Mouse (Mus musculus): ENCODE results near the gene Ccdc81. TPM values are rescaled to one million over a fixed set of nuclear protein-coding genes. Genes with fewer than 3 reads are reported as not detected.

Ccdc81 gene
- polyA plus RNA-seq, 1 experiment = not detected

- peaks cover 2% of the 10 kb centered on the region; the same call in 1 of the 2 replicates for H3K4me1 ChIP-seq (ENCODE audit: control insufficient read depth, insufficient read depth, low read length)
- TF ChIP-seq CTCF (IDR thresholded peaks at IDR 0.05; ENCODE audit: borderline replicate concordance, insufficient read depth, low read length) (no peak), POLR2A (IDR thresholded peaks at IDR 0.05; ENCODE audit: low read depth, low read length) (no peak)
- H3K4me3 ChIP-seq (ENCODE audit: insufficient read depth, low read length) = no peak overlapping the region
- H3K27ac ChIP-seq (ENCODE audit: insufficient read depth, low read length) = no peak overlapping the region
Measured at GRCm38 (mm10) chr7:89913432-89914158, 10.2 kb upstream of the Ccdc81 start.

GRCm38 (mm10) chr7:89912356-89912755 is 8.9 kb upstream of the Ccdc81 start:
- TF ChIP-seq CTCF (IDR thresholded peaks at IDR 0.05; ENCODE audit: borderline replicate concordance, insufficient read depth, low read length) (no peak), POLR2A (IDR thresholded peaks at IDR 0.05; ENCODE audit: low read depth, low read length) (no peak)
- H3K4me1 ChIP-seq (ENCODE audit: control insufficient read depth, insufficient read depth, low read length) = peaks cover 2% of the 10 kb centered on the region; the same call in 1 of the 2 replicates
- no peak overlapping the region for H3K27ac ChIP-seq (ENCODE audit: insufficient read depth, low read length)
- H3K4me3 ChIP-seq (ENCODE audit: insufficient read depth, low read length) = no peak overlapping the region

- TF ChIP-seq POLR2A (IDR thresholded peaks at IDR 0.05; ENCODE audit: low read depth, low read length) = no peak
- TF ChIP-seq CTCF (IDR thresholded peaks at IDR 0.05; ENCODE audit: borderline replicate concordance, insufficient read depth, low read length) = no peak
- H3K4me3 ChIP-seq (ENCODE audit: insufficient read depth, low read length) = no peak overlapping the region
Measured at GRCm38 (mm10) chr7:89909711-89910110, 6.3 kb upstream of the Ccdc81 start.

GRCm38 (mm10) chr7:89908899-89909621 is 5.6 kb upstream of the Ccdc81 start:
- Histone ChIP-seq H3K4me3 (ENCODE audit: insufficient read depth, low read length) (no peak overlapping the region), H3K4me1 (ENCODE audit: control insufficient read depth, insufficient read depth, low read length) (no peaks in the 10 kb centered on the region), H3K27ac (ENCODE audit: insufficient read depth, low read length) (no peak overlapping the region)
- TF ChIP-seq CTCF (IDR thresholded peaks at IDR 0.05; ENCODE audit: borderline replicate concordance, insufficient read depth, low read length) (no peak), POLR2A (IDR thresholded peaks at IDR 0.05; ENCODE audit: low read depth, low read length) (no peak)

More at GRCm38 (mm10) chr7:89909711-89910110, 6.3 kb upstream of the Ccdc81 start:
- no peak overlapping the region for H3K27ac ChIP-seq (ENCODE audit: insufficient read depth, low read length)
- H3K4me1 ChIP-seq (ENCODE audit: control insufficient read depth, insufficient read depth, low read length) = no peaks in the 10 kb centered on the region

GRCm38 (mm10) chr7:89908421-89908820 is 5.0 kb upstream of the Ccdc81 start:
- Histone ChIP-seq H3K27ac (ENCODE audit: insufficient read depth, low read length) (no peak overlapping the region), H3K4me3 (ENCODE audit: insufficient read depth, low read length) (no peak overlapping the region), H3K4me1 (ENCODE audit: control insufficient read depth, insufficient read depth, low read length) (no peaks in the 10 kb centered on the region)
- no peak for TF ChIP-seq POLR2A (IDR thresholded peaks at IDR 0.05; ENCODE audit: low read depth, low read length)
- TF ChIP-seq CTCF (IDR thresholded peaks at IDR 0.05; ENCODE audit: borderline replicate concordance, insufficient read depth, low read length) = no peak

GRCm38 (mm10) chr7:89907950-89908349 is 4.5 kb upstream of the Ccdc81 start:
- H3K4me1 ChIP-seq (ENCODE audit: control insufficient read depth, insufficient read depth, low read length) = no peaks in the 10 kb centered on the region
- TF ChIP-seq CTCF (IDR thresholded peaks at IDR 0.05; ENCODE audit: borderline replicate concordance, insufficient read depth, low read length) (peak; percentile 21; the same call in 1 of the 2 replicates), POLR2A (IDR thresholded peaks at IDR 0.05; ENCODE audit: low read depth, low read length) (no peak)
- no peak overlapping the region for H3K4me3 ChIP-seq (ENCODE audit: insufficient read depth, low read length)
- H3K27ac ChIP-seq (ENCODE audit: insufficient read depth, low read length) = no peak overlapping the region

- Histone ChIP-seq H3K27ac (ENCODE audit: insufficient read depth, low read length) (no peak overlapping the region), H3K4me1 (ENCODE audit: control insufficient read depth, insufficient read depth, low read length) (peaks cover 5% of the 10 kb centered on the region; the same call in 1 of the 2 replicates), H3K4me3 (ENCODE audit: insufficient read depth, low read length) (no peak overlapping the region)
- no peak for TF ChIP-seq POLR2A (IDR thresholded peaks at IDR 0.05; ENCODE audit: low read depth, low read length)
- no peak for TF ChIP-seq CTCF (IDR thresholded peaks at IDR 0.05; ENCODE audit: borderline replicate concordance, insufficient read depth, low read length)
Measured at GRCm38 (mm10) chr7:89903007-89903406, 422 bp downstream of the Ccdc81 start.

- no peak for TF ChIP-seq CTCF (IDR thresholded peaks at IDR 0.05; ENCODE audit: borderline replicate concordance, insufficient read depth, low read length)
- no peak for TF ChIP-seq POLR2A (IDR thresholded peaks at IDR 0.05; ENCODE audit: low read depth, low read length)
- H3K27ac ChIP-seq (ENCODE audit: insufficient read depth, low read length) = no peak overlapping the region
Measured at GRCm38 (mm10) chr7:89891856-89892255, 11.6 kb downstream of the Ccdc81 start.

GRCm38 (mm10) chr7:89891412-89891811 is 12.0 kb downstream of the Ccdc81 start:
- Histone ChIP-seq H3K4me3 (ENCODE audit: insufficient read depth, low read length) (no peak overlapping the region), H3K4me1 (ENCODE audit: control insufficient read depth, insufficient read depth, low read length) (no peaks in the 10 kb centered on the region), H3K27ac (ENCODE audit: insufficient read depth, low read length) (no peak overlapping the region)
- TF ChIP-seq POLR2A (IDR thresholded peaks at IDR 0.05; ENCODE audit: low read depth, low read length) (no peak), CTCF (IDR thresholded peaks at IDR 0.05; ENCODE audit: borderline replicate concordance, insufficient read depth, low read length) (no peak)

More at GRCm38 (mm10) chr7:89891856-89892255, 11.6 kb downstream of the Ccdc81 start:
- Histone ChIP-seq H3K4me1 (ENCODE audit: control insufficient read depth, insufficient read depth, low read length) (no peaks in the 10 kb centered on the region), H3K4me3 (ENCODE audit: insufficient read depth, low read length) (no peak overlapping the region)

- TF ChIP-seq POLR2A (IDR thresholded peaks at IDR 0.05; ENCODE audit: low read depth, low read length) = no peak
- no peak for TF ChIP-seq CTCF (IDR thresholded peaks at IDR 0.05; ENCODE audit: borderline replicate concordance, insufficient read depth, low read length)
- Histone ChIP-seq H3K4me1 (ENCODE audit: control insufficient read depth, insufficient read depth, low read length) (peaks cover 3% of the 10 kb centered on the region), H3K4me3 (ENCODE audit: insufficient read depth, low read length) (no peak overlapping the region), H3K27ac (ENCODE audit: insufficient read depth, low read length) (peak overlapping the region; percentile 84)
Measured at GRCm38 (mm10) chr7:89884551-89884950, 18.9 kb downstream of the Ccdc81 start.
